Mouse (Mus musculus) forebrain, postnatal 0 days (tissue): ENCODE measurements around the gene Tcf7l2. TPM values are rescaled to one million over a fixed set of nuclear protein-coding genes. Genes with fewer than 3 reads are reported as not detected.

Experiments
- ATAC-seq: fragments of 200-750 bp; cut with Nextera tagmentation; 2 replicates; pipeline ENCODE4 v1.8.0; 2017; ENCODE audit warnings: mild to moderate bottlenecking, moderate library complexity
- DNase-seq: peaks from one replicate; pipeline ENCODE4 v3.0.0-alpha.2; 2015
- H3K27ac ChIP-seq: fragments of 300-500 bp; sonication (generic); 2 replicates; pipeline ENCODE4 v1.5.1; 2014; ENCODE audit warnings: low read depth, mild to moderate bottlenecking, antibody characterized with exemption, low read length, moderate library complexity, mixed read lengths
- H3K27me3 ChIP-seq: fragments of 300-500 bp; sonication (generic); 2 replicates; pipeline ENCODE4 v1.6.1; 2014; ENCODE audit warnings: mild to moderate bottlenecking, low read length, mixed read lengths; ENCODE audit not compliant: insufficient read depth
- H3K36me3 ChIP-seq: fragments of 300-500 bp; sonication (generic); 2 replicates; pipeline ENCODE4 v1.6.1; 2014; ENCODE audit warnings: mild to moderate bottlenecking, moderate library complexity; ENCODE audit not compliant: insufficient read depth
- H3K4me1 ChIP-seq: fragments of 300-500 bp; sonication (generic); 2 replicates; pipeline ENCODE4 v1.6.1; 2014; ENCODE audit warnings: antibody characterized with exemption; ENCODE audit not compliant: insufficient read depth
- H3K4me2 ChIP-seq: fragments of 300-500 bp; sonication (generic); 2 replicates; pipeline ENCODE4 v1.6.1; 2014; ENCODE audit warnings: low read depth, mild to moderate bottlenecking, moderate library complexity
- H3K4me3 ChIP-seq: fragments of 300-500 bp; sonication (generic); 2 replicates; pipeline ENCODE4 v1.5.1; 2014; ENCODE audit warnings: low read depth, low read length, mixed read lengths
- H3K9ac ChIP-seq: fragments of 300-500 bp; sonication (generic); 2 replicates; pipeline ENCODE4 v1.6.1; 2014; ENCODE audit warnings: mild to moderate bottlenecking
- H3K9me3 ChIP-seq: fragments of 300-500 bp; sonication (generic); 2 replicates; pipeline ENCODE4 v1.6.1; 2016; ENCODE audit warnings: low read length
- CTCF ChIP-seq: sonication (generic); IDR thresholded peaks from 2 replicates; pipeline ENCODE4 v1.5.1; 2016; ENCODE audit warnings: antibody characterized with exemption, control low read depth, low read depth
- WGBS: fragments of 180-500 bp; shearing (Covaris S2); extraction: QIAGEN DNeasy Blood & Tissue Kit; methylation state at CpG from one replicate; pipeline ENCODE4 v1.1.7; 2014; 5-methylcytosine and 5-hydroxymethylcytosine counted together
- polyA plus RNA-seq: library from polyadenylated mRNA; unstranded; fragments of >200 nt; fragmentation: Nextera tagmentation; extraction: Ambion mirVana; gene quantifications from 2 replicates; pipeline ENCODE4 v1.2.1, GENCODE M21; 2015
- total RNA-seq: library from RNA; depleted of rRNA; stranded (reverse); fragments of >200 nt; gene quantifications from 2 replicates; pipeline ENCODE4 v1.2.3, GENCODE M21; 2014

Tcf7l2 gene
- total and polyA plus RNA-seq, 2 experiments from 2014 or later: 17.7 to 282 TPM

- WGBS: 58% methylated on average over 16 of the region's 16 CpGs
- ATAC-seq (peak; percentile 43; the same call in 1 of the 2 replicates), DNase-seq (no peak)
- Histone ChIP-seq H3K36me3 (no peaks in the 10 kb centered on the region), H3K4me2 (no peak overlapping the region), H3K27ac (no peak overlapping the region), H3K9me3 (no peaks in the 10 kb centered on the region), H3K27me3 (no peaks in the 10 kb centered on the region), H3K4me3 (no peak overlapping the region), H3K9ac (no peak overlapping the region), H3K4me1 (no peaks in the 10 kb centered on the region)
- TF ChIP-seq CTCF: no peak
Measured at GRCm38 (mm10) chr19:55925804-55926521, 184.3 kb downstream of the Tcf7l2 start.

GRCm38 (mm10) chr19:55926858-55927673 lies 185.4 kb downstream of the Tcf7l2 start:
- no peaks in the 10 kb centered on the region for H3K27me3 ChIP-seq
- no peak overlapping the region for H3K4me2 ChIP-seq
- TF ChIP-seq CTCF: no peak
- no peak for DNase-seq
- H3K4me3 ChIP-seq: no peak overlapping the region
- no peak overlapping the region for H3K27ac ChIP-seq
- 73% methylated on average over 16 of the region's 16 CpGs for WGBS
- no peak overlapping the region for H3K9ac ChIP-seq
- H3K9me3 ChIP-seq: no peaks in the 10 kb centered on the region
- no peaks in the 10 kb centered on the region for H3K36me3 ChIP-seq
- no peak for ATAC-seq
- H3K4me1 ChIP-seq: no peaks in the 10 kb centered on the region

- ATAC-seq (no peak; the same call in 1 of the 2 replicates), DNase-seq (peak; percentile 22)
- H3K27me3 ChIP-seq: no peaks in the 10 kb centered on the region
- no peaks in the 10 kb centered on the region for H3K9me3 ChIP-seq
- TF ChIP-seq CTCF: no peak
- no peaks in the 10 kb centered on the region for H3K4me1 ChIP-seq
- WGBS: 83% methylated on average over 9 of the region's 9 CpGs
- H3K27ac ChIP-seq: no peak overlapping the region
- no peak overlapping the region for H3K4me2 ChIP-seq
- H3K36me3 ChIP-seq: no peaks in the 10 kb centered on the region
- no peak overlapping the region for H3K4me3 ChIP-seq
- no peak overlapping the region for H3K9ac ChIP-seq
Measured at GRCm38 (mm10) chr19:55927674-55928061, 186.0 kb downstream of the Tcf7l2 start.

- Histone ChIP-seq H3K27me3 (no peaks in the 10 kb centered on the region), H3K9ac (no peak overlapping the region), H3K4me2 (no peak overlapping the region), H3K27ac (no peak overlapping the region), H3K4me1 (no peaks in the 10 kb centered on the region), H3K9me3 (no peaks in the 10 kb centered on the region), H3K36me3 (no peaks in the 10 kb centered on the region), H3K4me3 (no peak overlapping the region)
- DNase-seq (no peak), ATAC-seq (no peak)
- WGBS: 98% methylated on average over 5 of the region's 5 CpGs
- TF ChIP-seq CTCF: no peak
Measured at GRCm38 (mm10) chr19:55928674-55929073, 187.1 kb downstream of the Tcf7l2 start.

- ATAC-seq (no peak), DNase-seq (no peak)
- WGBS: 94% methylated on average over 17 of the region's 17 CpGs
- no peak overlapping the region for H3K4me2 ChIP-seq
- H3K27me3 ChIP-seq: no peaks in the 10 kb centered on the region
- no peak overlapping the region for H3K9ac ChIP-seq
- no peak overlapping the region for H3K4me3 ChIP-seq
- no peaks in the 10 kb centered on the region for H3K9me3 ChIP-seq
- no peak for TF ChIP-seq CTCF
- no peaks in the 10 kb centered on the region for H3K4me1 ChIP-seq
- H3K27ac ChIP-seq: no peak overlapping the region
- no peaks in the 10 kb centered on the region for H3K36me3 ChIP-seq
Measured at GRCm38 (mm10) chr19:55931642-55932041, 190.0 kb downstream of the Tcf7l2 start.

- Histone ChIP-seq H3K9me3 (no peaks in the 10 kb centered on the region), H3K9ac (no peak overlapping the region), H3K4me3 (no peak overlapping the region), H3K36me3 (no peaks in the 10 kb centered on the region), H3K4me2 (no peak overlapping the region), H3K27me3 (no peaks in the 10 kb centered on the region), H3K4me1 (no peaks in the 10 kb centered on the region), H3K27ac (no peak overlapping the region)
- ATAC-seq (no peak), DNase-seq (no peak)
- no peak for TF ChIP-seq CTCF
- WGBS: 51% methylated on average over 7 of the region's 7 CpGs
Measured at GRCm38 (mm10) chr19:55933947-55934729, 192.5 kb downstream of the Tcf7l2 start.

- no peaks in the 10 kb centered on the region for H3K9me3 ChIP-seq
- no peaks in the 10 kb centered on the region for H3K36me3 ChIP-seq
- no peak overlapping the region for H3K9ac ChIP-seq
- WGBS: 79% methylated on average over 3 of the region's 3 CpGs
- DNase-seq (no peak), ATAC-seq (no peak)
- H3K27me3 ChIP-seq: no peaks in the 10 kb centered on the region
- TF ChIP-seq CTCF: no peak
- no peak overlapping the region for H3K27ac ChIP-seq
- H3K4me2 ChIP-seq: no peak overlapping the region
- no peak overlapping the region for H3K4me3 ChIP-seq
- no peaks in the 10 kb centered on the region for H3K4me1 ChIP-seq
Measured at GRCm38 (mm10) chr19:55934730-55935003, 193.0 kb downstream of the Tcf7l2 start.
